Mouse (Mus musculus) G1E-ER4 (cell line): ENCODE results near the gene Fam184b. TPM values are rescaled to one million over a fixed set of nuclear protein-coding genes. Genes with fewer than 3 reads are reported as not detected.

Experiments
- GATA1 ChIP-seq: IDR thresholded peaks from one replicate; pipeline ENCODE4 v1.8.0; 2012; ENCODE audit warnings: low read length, inconsistent platforms
- polyA plus RNA-seq: library from polyadenylated mRNA; stranded (reverse); fragments of >175 nt; gene quantifications from 2 replicates; pipeline ENCODE4 v1.2.3, GENCODE M21; 2012

Fam184b gene
- 0.01 TPM in 1 of 2 replicates, not detected in the other for polyA plus RNA-seq

DNA sequence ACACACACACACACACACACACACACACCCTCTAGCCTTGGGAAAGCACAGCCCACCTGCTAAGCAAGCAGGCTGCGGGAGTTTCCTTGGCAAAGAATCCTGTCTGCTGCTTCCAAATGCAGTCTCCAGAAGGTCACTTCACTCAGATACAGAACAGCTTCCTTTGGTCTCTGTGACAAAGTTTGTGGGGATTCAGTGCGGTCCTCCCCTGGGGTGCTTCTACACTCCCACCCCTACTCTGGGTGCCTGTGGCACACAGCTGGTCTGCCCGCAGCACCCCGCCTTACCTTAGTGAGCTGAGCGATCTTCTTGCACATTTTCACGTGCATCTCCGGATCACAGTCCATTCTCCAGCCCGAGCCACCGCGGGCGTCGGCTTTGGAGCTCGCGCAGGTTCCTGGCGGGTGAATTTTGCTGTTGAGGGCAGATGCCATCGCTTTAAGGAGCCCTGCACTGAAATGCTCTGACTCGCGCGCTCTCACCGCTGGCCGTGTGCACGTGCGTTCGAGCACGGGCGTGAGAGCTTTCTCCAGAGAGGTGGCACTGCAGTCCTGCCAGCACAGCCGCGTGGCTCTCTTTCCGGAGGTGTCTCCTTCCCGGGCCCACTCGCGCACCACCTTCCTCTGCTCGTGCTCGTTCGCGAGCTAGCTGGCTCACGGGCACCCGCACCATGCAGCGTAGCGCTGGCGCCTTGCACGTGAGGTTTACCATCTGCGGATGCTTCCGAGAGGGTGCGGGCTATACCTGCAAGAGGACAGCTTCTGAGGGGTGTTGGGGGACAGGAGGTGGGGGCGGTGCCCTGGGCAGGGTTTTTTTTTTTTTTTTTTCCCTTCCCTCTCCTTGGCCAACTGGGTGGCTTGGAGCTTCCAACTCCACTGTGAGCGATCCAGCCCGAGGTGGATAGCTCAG lies at the start of gene Fam184b:
Gene Fam184b, minus strand, starts transcription at position 809 of the 909 bp plus-strand sequence.
- no peak for TF ChIP-seq GATA1

DNA sequence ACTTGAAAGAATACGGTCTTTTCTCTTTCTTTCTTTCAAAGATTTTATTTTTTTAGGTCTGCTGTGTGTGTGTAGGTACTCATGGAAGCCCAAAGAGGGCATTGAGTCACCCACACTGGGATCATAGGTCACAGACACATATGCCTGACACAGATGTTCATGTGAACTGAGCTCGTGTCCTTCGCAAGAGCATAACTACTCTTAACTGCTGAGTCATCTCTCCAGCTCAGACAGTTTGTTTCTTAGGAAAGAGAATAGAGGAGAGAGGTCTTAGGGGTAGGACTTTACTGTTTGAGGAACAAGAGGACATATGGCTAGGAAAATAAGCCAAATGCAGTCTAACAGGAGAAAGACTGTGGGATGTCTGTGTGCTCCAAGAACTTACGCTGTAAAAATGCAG lies 49.7 kb upstream of the Fam184b start:
- no peak for TF ChIP-seq GATA1

DNA sequence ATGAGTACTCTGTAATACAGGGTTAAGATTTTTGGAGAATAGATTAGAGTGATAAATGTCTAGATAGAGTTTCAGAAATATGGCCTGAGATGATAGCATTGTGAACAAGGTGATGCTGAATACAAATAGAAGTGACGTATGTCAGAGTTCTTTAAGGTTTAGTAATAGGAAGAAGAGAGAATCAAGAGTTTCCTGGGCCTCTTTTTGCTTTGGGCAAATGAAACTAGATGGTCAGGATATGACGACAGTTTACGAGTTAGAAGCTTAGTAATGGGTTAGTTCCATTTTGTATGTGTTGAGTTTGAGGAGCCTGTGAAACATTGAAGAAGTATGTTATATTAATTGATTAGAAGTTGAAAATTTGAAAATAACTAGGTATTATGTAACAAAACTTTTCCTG lies 46.8 kb upstream of the Fam184b start:
- TF ChIP-seq GATA1 = no peak

DNA sequence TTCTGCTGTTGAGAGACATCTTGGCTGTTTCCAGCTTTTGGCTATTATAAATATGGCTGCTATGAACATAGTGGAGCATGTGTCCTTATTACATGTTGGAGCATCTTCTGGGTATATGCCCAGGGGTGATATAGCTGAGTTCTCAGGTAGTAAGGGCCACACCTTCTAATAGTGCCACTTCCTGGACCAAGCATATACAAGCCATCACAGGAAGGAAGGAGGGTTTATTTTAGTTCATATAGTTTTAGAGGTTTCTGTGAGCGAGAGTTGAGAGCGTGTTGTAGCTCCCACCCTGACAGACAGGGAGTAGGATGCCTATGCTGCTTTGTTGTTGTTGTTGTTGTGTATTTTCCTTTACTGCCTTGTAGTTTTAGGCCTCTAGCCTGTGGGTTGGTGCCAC lies 45.8 kb upstream of the Fam184b start:
- TF ChIP-seq GATA1 = no peak

DNA sequence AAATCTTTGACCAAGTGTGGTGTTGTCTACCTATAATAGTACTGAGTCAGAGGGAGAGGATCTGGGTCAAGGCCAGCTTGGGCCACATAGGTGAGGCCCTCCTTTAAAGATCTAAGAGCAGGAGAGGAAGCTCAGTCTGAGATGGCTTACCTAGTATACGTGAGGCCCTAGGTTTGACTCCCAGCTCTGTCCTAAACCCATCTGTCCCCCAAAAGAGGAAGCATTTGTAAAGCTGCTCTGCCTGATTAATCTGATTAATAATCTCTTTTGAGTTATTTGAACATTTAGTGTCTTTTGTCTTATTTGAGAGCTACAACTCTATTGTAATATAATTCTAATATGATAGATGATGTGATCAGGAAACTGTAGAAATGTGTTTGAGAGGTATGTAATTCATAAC lies 44.0 kb upstream of the Fam184b start:
- TF ChIP-seq GATA1 = no peak

DNA sequence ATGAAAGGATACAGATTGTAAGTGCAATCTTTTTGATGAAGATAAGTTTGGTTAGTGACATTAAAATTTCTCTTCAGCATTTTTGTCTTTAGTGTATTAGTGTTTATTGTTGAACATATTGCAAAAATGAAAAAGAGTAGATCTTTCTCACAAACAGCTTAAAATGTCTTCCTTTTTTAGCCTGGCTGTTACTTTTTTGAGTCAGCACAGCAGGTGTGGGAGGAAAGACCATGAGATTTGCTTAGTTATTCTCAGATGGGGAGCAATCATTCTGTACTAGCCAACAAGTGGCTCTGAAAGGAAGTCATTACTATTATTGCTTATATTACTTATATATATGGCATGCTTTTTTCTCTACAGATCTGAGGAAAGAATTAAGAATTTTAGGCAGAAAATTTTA lies 40.5 kb upstream of the Fam184b start:
- TF ChIP-seq GATA1 = no peak

DNA sequence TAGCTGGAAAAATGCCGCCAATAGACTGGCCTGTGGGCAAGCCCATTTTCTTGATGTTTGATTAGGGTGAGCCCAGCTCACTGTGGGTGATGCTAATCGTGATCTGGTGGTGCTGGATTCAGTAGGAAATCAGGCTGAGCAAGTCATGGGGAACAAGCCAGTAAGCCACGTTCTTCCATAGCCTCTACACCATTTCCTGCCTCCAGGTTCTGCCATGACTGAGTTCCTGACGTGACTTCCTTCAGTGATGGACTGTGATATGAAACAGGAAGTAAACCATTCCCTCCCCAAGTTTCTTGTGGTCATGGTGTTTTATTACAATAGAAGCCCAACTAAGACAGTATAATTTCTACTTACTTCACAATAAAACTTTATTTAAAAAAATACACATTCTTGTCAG lies 38.2 kb upstream of the Fam184b start:
- no peak for TF ChIP-seq GATA1

DNA sequence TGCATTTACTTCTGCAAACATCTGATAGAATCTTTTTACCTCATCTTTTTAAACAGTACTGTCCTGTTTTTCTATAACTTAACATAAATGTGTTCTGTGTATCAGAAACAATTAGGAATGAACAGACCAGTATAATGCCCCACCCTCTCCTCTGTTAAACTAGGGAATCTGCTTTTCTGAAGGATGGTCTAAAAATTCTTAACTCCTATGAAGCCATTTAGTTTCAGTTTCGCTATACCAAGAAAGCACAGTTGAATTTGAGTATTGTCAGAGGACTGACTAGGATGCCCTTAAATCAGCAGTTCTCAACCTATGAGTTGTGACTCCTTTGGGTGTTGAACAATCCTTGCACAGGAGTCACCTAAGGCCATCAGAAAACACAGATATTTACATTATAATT lies 35.6 kb upstream of the Fam184b start:
- TF ChIP-seq GATA1 = no peak

DNA sequence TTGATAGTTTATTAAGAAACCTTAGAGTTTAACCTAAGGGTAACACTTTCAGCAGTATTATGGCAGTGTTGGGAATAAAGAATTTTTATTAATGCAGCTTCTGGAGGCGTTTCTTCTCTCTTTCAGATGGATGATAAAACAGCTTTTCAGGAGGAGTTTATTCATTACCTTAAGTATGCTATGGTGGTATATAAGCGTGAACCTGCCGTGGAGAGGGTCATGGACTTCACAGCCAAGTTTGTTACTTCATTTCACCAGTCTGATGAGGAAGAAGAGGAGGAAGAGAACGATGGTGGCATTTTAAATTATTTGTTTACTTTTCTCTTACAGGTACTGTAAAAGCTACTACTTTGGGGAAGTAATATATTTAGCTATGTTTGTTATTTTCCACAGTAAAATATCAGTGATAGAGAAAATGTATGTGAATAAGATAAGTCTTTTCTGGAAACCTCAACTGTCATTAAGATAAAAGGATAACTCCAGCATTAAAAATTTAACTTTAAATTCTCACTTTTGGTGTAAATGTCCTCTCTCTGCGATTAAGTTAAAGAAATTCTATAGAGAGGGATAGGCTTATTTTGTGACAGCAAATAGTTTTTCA lies 31.6 kb upstream of the Fam184b start:
- no peak for TF ChIP-seq GATA1

DNA sequence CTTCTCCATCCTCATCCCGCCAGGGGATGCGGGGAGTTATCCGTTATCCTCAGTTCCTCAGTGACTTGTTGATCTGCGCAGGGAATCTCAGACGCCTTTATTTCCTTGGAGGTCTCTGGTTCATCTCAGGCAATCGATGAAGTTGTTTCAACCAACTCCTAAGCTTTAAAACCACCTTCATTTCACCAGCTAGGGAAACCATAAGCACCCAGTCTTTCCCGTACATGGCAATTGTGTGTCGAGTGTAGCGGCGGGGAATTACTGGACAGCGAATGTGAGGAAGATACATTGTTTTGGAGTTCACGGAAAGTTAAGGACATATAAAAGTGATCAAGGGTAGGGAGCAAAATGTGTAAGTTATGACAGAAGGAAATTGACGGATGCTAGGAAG lies 30.9 kb upstream of the Fam184b start:
- no peak for TF ChIP-seq GATA1

DNA sequence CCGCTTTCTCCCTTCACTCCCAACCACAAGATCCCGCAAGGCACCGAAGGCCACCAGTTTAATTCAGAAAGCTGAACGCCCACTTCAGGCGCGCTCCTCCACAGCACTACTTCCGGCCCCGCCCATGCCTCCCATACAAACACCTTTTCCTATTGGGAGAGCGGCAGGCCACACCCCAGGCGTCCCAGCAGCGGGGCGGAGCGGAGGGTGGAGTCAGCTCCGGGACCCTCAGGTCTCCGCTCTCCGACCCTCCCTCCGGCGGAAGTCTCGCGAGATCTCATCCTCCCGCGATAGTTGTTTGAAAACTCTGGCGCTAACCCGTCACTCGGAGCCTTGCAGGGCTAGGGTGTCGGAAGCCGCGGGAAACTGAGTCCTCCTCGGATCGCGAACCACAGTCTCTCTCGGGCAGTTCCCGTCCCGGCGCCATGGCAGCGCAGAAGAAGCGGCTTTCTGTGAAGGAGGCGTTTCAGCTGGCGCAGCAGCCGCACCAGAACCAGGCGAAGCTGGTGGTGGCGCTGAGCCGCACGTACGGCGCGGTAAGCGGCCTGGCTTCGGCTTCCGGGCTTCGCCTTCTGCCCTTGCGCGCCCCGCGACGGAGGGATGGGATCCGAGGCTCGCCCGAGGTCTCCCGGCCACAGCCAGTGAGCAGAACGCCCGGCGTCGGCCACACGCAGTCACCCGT lies 30.3 kb upstream of the Fam184b start, which contains the start of gene Ncapg:
Gene Ncapg, plus strand, starts transcription at position 322 of the 682 bp plus-strand sequence.
- no peak for TF ChIP-seq GATA1

DNA sequence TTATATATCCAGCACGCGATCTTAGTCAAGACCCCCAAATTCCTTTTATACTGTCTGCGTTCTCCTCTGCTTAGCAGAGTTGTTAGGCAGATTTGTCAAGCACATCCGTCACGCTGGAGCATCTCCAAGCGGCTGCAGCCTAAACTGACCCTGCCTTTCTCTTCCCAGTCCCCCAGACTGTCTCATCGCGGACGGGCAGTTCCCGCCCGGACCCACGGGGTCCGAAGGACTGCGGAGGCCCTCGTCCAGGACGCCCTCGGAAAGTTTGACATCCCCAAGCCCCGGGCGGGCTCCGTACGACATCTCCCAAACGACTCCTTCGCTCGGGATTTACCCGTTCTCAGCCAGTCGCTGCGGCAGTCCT lies 29.8 kb upstream of the Fam184b start:
- no peak for TF ChIP-seq GATA1

DNA sequence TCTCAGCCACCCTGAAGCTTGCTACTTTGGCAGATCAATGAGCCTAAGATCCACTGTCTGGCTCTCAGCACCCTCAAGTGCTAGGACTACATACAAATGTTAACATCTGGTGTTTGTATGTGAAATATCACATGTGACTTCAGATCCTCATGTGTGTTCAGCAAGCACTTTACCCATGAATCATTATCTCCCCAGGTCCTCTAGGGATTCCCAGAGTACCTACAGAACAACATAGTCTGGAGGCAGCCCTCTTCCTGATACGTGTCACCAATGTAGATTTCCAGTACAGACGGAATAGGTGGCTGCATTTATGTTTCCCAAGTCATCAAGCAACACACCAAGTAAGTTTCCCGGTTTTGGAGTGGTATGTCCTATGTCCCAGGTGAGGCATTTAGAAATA lies 29.4 kb upstream of the Fam184b start:
- no peak for TF ChIP-seq GATA1

DNA sequence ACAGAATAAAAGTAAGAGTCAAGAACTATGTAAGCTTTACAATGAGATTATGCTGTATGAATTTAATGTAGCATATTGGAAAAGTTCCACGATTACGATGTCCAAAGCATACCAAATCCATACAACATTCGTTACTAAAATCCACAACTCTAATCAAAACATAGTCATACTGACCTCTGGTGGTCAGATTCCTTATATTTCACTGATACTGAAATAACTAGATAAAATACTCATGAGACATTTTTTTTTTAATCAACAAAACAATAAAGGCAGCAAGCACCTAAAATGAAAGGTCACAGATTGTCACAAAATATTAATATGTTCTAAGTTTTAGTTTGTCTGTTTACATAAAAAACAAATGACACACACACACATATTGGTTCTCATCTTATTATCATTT lies 28.9 kb upstream of the Fam184b start:
- no peak for TF ChIP-seq GATA1

DNA sequence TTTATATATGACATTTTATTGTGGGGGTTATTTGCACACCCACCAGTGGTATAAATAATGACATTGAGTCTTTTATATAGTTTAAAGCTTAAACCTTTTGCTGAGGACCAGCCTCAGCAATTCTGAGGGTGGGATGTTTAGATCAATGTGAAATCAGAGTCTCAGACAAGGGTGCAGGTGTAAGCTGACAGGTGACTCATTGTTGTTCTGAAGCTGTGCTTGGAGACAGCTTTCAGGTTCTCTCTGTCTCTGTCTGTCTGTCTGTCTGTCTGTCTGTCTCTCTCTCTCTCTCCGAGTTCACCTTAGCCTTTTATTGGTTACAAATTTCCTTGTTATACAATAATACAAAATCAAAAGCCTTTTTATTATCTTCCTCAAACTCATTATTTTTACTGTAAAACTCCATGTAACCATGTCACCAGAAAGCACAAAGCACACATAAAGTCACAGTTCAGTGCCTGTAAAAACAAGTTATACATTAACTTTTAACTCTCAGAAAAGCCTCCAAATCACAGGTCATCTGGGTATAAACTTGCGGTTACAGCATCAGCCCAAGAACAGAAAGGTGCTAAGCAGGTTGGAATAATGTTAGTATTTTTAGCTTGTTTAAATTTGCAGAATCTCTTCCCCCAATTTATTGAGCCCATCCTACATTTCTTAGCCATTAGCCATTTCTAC lies 11.8 kb upstream of the Fam184b start:
- TF ChIP-seq GATA1 = no peak

DNA sequence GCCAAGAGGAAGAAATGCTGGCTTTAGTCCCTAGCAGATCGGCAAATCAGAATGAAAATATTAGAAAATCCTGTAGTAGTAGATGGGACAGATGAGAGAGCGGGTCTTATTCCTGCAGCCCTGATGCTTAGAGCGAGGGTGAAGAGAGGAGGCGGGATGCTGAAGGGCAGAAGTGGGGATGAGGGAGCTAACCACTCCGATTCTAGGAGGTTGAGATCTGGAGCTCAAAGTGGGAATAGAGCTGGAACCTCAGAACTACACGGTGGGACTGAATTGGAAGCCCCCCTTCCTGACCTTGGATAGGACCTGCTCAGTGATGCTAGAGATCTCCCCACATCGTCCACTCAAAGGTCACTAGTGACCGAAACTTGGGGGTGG lies 290 bp upstream of the Fam184b start:
- TF ChIP-seq GATA1 = no peak

DNA sequence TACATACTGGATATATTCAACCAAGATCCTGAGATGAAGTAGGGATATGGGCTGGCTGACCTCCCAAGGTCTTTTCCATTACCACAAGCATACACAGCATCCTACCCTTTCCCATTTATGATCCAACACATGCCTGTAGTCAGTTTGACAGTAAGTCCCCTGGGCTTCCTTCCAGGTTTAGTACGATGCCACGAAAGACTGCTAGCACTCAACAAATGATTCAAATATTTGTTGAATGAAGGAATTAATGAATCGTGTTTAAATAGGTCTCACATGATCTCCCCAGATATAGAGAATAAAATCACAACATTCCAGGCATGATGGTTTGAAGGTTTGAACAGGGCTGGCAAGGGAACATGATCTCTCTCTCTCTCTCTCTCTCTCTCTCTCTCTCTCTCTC lies 1.0 kb downstream of the Fam184b start:
- no peak for TF ChIP-seq GATA1
